Mouse (Mus musculus): ENCODE results near the gene Tmem262.
"Not testable (repeated sequence)": the region's sequence is repeated elsewhere in the genome, so short reads cannot be mapped to it uniquely, and the experiment has no call there.

The Tmem262 gene

GRCm38 (mm10) chr19:6079983-6080480 is at the start of gene Tmem262:
Gene Tmem262, plus strand, starts transcription at chr19:6080033.
- no peak for DNase-seq

DNA sequence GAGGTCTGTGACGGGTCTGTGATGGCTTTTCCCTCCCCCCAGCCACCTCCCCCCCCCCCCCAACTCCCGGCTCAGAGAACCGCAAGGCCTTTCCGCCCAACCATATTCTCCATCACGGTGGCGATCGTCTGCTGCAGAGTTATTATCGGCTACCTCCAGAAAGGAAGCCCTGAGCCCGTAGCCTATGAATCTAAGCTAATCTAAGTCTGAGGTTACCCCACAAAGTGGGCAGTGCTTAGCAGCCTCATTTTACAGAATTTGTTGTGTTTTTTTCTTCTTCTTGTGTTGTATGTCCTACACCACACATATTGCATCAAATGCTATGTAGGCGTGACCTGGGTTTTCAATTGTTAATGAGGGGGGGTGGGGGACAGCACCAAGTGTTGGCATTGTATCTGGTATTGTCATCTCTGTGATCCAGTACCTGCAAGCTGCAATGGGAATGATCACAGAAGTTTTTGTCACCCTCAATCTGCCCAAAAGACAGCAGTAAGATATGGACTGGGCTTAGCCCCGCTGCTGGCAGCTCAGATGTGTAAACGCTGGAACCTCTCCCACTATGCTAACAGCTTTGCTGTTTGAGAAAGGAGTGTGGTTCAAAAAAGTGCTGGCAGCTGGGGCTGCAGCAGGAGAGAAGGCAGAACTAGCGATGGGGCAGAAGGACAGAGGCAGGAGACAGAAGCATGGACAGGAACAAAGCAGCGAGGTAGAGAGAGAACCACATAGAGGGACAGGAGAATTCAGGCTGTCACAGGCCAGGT is 49.1 kb upstream of the Tmem262 start:
- no peak for DNase-seq

- DNase-seq = no peak
Observed at GRCm38 (mm10) chr19:6035966-6036585, 43.8 kb upstream of the Tmem262 start.

DNA sequence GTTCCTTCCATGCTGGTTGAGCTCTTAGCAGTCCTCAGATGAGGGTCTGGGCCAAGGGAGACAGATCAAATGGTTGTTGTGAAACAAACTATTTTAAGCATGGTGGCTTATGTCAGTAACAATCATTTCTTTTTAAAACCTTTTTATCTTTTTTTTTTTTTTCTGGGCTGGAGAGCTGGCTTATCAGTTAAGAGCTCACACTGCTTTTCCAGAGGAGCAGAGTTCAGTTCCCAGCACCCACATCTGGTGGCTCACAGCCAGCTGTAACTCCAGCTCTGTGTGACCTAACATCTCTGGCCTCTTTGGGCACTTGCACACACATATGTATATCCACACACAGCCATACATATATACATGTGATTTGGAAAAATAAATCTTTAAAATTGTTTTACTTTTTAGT is 42.1 kb upstream of the Tmem262 start:
- DNase-seq = no peak

DNA sequence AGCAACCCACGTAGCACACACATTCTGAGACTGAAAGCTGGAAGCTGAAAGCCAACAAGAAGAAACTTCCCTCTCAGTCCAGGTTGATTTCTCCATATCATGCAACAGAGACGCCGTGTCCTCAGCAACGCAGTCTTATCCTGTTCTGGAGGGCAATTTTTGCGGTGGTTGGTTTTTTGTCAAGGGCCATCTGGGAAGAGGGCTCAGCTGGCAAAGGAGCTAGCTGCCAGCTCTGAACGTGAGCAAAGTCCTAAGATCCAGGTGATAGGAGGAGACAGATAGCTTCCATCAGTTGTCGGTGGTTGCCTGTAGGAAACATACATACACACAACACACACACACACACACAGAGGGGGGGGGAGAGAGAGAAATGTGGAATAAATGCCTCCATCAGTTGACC is 41.5 kb upstream of the Tmem262 start:
- no peak for DNase-seq

- DNase-seq = no peak
Observed at GRCm38 (mm10) chr19:6040002-6040401, 39.8 kb upstream of the Tmem262 start.

DNA sequence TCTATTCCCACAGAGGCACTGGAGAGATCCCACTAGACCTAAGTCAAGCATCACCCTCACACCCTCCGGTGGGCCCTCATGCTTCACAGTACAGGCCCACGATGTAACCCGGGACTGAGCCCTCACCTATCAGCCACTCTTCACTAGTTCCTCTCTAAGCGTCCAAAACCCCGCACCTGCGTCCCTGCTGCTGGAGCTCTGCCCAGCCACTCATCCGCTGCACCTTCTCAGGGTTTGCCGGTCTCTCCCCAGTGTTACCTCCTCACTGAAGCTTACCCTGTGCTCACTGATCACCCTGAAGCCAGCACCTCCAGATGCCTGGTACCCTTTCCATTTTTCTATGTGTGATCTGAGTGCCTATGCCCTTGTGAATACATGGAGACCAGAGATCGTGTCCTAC is 37.5 kb upstream of the Tmem262 start:
- no peak for DNase-seq

DNA sequence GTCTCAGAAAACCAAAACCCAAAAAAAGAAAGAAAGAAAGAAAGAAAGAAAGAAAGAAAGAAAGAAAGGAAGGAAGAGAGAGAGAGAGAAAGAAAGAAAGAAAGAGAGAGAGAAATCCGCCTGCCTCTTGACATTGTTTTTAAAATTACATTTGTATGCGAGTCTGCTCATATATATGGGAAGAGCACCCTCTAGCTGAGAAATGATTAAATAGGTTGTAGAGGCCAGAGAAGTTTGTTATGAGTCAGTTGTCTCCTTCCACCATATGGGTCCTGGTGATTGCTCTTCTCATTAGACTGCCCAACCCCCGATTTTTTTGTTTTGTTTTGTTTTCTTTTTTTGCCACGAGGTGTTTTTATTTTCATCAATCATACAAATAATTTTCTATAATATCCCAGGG is 35.7 kb upstream of the Tmem262 start:
- not testable (repeated sequence) for DNase-seq

DNA sequence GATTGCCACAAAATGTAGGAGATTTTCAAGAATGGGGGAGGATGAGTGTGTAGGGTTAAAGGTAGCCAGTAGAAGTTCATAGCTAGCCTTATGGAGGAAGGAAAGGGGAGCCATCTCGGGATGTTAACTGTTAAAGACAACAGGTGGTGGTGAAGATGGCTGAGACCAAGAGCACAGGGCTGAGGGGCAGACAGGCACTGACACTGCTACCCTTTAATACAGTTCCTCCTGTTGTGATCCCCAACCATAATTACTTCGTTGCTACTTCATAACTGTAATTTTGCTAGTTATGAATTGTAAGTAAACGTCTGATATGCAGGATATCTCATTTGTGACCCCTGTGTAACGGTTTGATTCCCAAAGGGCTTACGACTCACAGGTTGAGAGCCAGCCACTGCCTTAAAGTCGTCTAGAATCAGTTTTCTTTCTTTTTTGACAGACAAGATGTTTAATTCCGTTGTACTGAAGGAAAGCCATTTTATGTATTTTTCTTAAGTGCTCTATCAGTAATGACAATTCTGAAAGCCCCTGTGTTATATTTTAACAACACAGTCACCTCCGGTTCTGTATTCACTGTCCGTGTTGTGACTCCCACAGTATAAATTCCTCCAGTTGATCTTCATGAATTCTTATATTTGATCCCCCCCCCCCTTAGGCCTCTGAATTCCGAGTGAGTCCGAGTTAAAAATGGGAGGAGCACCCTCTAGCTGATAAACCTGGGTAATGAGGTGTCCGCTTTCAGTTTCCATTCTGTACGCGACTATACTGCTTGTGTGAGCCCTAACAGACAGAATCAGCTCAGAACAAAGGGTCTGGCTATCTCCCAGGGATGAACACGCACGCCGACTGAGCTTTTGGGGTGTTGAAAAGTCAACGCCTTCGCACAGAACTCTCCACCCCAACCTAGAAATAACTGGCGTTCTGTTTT is 34.2 kb upstream of the Tmem262 start:
- no peak for DNase-seq

- DNase-seq = peak; percentile 92
Observed at GRCm38 (mm10) chr19:6046294-6047153, 33.3 kb upstream of the Tmem262 start, which contains the start of gene Syvn1. Gene Syvn1, plus strand, starts transcription at chr19:6046576.

GRCm38 (mm10) chr19:6047154-6047898 is 32.5 kb upstream of the Tmem262 start:
- DNase-seq = no peak

GRCm38 (mm10) chr19:6047899-6048166 is 32.0 kb upstream of the Tmem262 start:
- DNase-seq = no peak

- DNase-seq = no peak
Observed at GRCm38 (mm10) chr19:6048681-6049410, 31.0 kb upstream of the Tmem262 start.

DNA sequence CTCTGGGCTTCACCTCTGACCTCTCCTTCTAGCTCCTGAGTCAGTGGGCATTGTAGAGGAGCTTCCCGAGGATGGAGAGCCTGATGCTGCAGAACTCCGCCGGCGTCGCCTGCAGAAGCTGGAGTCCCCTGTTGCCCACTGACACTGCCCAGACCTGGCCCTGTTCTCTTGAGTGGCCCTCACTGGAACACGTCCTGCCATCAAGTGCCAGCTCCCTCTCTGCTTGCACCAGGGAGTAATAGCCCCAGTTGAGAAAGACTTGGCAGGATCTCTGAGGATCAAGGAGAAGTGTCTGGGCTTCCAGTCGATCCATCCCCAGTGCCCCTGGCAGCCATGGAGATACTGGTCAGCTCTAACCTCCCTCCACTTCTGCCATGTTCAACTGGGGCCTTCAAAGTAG is 27.3 kb upstream of the Tmem262 start:
- no peak for DNase-seq

GRCm38 (mm10) chr19:6054296-6054695 is 25.5 kb upstream of the Tmem262 start:
- no peak for DNase-seq

DNA sequence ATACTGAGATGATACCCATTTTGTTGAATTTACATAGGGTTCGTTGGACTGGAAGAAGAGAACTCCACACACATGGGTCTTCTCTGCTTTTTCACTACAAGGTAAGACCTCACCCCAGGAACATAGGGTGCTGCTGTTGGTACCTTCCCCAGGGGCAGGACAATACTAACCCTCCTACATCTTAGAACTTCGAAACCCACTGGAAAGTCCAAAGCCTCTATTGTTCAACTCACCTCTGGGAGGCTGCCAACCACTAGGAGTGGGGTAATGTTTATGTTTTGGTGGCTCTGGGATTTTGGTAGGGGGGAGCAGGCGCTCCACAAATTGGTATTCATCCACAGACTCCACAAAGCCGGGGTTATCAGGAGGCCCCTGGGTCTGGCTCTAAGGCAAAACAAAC is 23.1 kb upstream of the Tmem262 start:
- no peak for DNase-seq

DNA sequence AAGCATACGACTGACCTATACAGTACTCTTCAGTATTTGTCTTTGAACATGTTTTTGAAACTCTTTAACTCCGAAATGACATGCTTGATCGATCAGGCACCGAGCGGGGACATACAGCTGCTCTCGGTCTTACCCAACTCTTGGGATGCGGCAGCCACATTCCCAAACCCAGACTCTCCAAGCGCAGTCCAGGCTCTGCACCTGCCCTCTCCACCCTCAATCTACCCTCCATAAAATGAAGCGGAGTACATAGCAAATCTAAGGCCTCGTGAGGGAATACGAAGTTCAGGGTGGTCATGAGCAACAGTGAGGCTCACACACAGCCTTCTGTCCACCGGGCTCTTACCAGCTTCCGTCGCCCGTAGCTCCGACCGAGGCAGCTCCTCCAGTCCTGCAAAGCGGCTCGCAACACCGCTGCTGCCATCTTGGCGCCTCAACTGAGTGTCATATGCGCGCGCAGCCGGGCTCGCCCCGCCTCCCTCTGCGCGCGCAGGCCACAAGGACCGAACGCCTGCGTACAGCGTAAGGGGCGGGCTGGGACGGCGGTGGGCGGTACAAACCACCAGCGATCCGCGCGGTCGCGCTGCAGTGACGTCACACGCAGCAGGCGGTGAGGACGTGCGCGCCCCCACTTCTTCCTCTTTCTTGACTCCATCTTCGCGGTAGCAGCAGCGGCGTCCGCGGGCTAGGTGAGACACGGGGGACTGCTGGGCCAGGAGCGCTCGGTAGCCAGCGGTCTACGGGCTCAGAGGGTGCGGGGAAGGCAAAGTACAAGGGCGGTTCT is 22.3 kb upstream of the Tmem262 start, which contains the start of the genes Mrpl49 and Fau:
TSS of gene Mrpl49 (minus strand) at position 473 of the 784 bp plus-strand sequence.
TSS of gene Fau (plus strand) at position 532 of the 784 bp plus-strand sequence.
- DNase-seq = peak; percentile 99

DNA sequence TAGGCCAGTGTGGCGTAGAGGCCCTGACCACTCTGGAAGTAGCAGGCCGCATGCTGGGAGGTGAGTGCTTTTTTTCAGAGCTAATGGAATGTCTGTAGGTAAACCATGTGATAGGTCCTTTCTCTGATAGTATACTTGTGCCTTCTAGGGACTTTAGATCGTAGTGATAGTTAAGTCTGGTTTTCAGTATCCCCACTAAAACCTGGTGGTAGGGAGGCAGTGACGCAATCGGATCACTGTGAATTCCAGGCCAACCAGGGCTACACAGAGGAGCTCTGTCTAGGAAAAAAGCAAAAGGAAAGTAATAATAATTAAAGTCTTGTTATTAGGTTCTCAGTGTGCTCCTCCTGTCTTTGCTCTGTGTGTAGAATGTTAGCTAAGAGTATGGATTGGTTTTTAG is 21.3 kb upstream of the Tmem262 start:
- DNase-seq = no peak

- no peak for DNase-seq
Observed at GRCm38 (mm10) chr19:6058966-6059365, 20.9 kb upstream of the Tmem262 start.

- DNase-seq = peak; percentile 97
Observed at GRCm38 (mm10) chr19:6061021-6061533, 18.8 kb upstream of the Tmem262 start, which contains the start of gene Znhit2. Gene Znhit2, plus strand, starts transcription at chr19:6061192.
